Mouse (Mus musculus) stomach, embryonic 16.5 days (tissue): ENCODE data around the gene Carmil1. TPM values are rescaled to one million over a fixed set of nuclear protein-coding genes. Genes with fewer than 3 reads are reported as not detected.

Experiments
- ATAC-seq: fragments of 200-750 bp; cut with Nextera tagmentation; 2 replicates; pipeline ENCODE4 v1.8.0; 2017; ENCODE audit warnings: moderate number of reproducible peaks, moderate TSS enrichment; ENCODE audit not compliant: insufficient read depth, low FRiP score
- H3K27ac ChIP-seq: fragments of 300-500 bp; sonication (generic); 2 replicates; pipeline ENCODE4 v1.5.1; 2014; ENCODE audit warnings: low read length
- H3K27me3 ChIP-seq: fragments of 300-500 bp; sonication (generic); 2 replicates; pipeline ENCODE4 v1.6.1; 2014; ENCODE audit warnings: low read length, control low read depth, mixed read lengths; ENCODE audit not compliant: control insufficient read depth, insufficient read depth
- H3K36me3 ChIP-seq: fragments of 300-500 bp; sonication (generic); 2 replicates; pipeline ENCODE4 v1.6.1; 2014; ENCODE audit warnings: low read length; ENCODE audit not compliant: control insufficient read depth, insufficient read depth
- H3K4me1 ChIP-seq: fragments of 300-500 bp; sonication (generic); 2 replicates; pipeline ENCODE4 v1.6.1; 2014; ENCODE audit warnings: low read length, control low read depth, mixed read lengths; ENCODE audit not compliant: control insufficient read depth, insufficient read depth
- H3K4me2 ChIP-seq: fragments of 300-500 bp; sonication (generic); 2 replicates; pipeline ENCODE4 v1.6.1; 2014; ENCODE audit warnings: low read depth, low read length, mixed read lengths
- H3K4me3 ChIP-seq: fragments of 300-500 bp; sonication (generic); replicated peaks from 2 replicates; pipeline ENCODE4 v1.5.1; 2014; ENCODE audit warnings: mild to moderate bottlenecking, low read length
- H3K9ac ChIP-seq: fragments of 300-500 bp; sonication (generic); 2 replicates; pipeline ENCODE4 v1.6.1; 2014; ENCODE audit warnings: low read length
- H3K9me3 ChIP-seq: fragments of 300-500 bp; sonication (generic); replicated peaks from 2 replicates; pipeline ENCODE4 v1.6.1; 2016; ENCODE audit warnings: low read length, control low read depth; ENCODE audit not compliant: control insufficient read depth
- WGBS: fragments of 180-500 bp; shearing (Covaris S2); extraction: QIAGEN DNeasy Blood & Tissue Kit; methylation state at CpG from one replicate; pipeline ENCODE4 v1.1.7; 2014; 5-methylcytosine and 5-hydroxymethylcytosine counted together
- polyA plus RNA-seq: library from polyadenylated mRNA; unstranded; fragments of >200 nt; fragmentation: Nextera tagmentation; extraction: Ambion mirVana; gene quantifications from 2 replicates; pipeline ENCODE4 v1.2.1, GENCODE M21; 2015

Carmil1 gene
- polyA plus RNA-seq, 1 experiment from 2014 or later = 41.6 TPM

DNA sequence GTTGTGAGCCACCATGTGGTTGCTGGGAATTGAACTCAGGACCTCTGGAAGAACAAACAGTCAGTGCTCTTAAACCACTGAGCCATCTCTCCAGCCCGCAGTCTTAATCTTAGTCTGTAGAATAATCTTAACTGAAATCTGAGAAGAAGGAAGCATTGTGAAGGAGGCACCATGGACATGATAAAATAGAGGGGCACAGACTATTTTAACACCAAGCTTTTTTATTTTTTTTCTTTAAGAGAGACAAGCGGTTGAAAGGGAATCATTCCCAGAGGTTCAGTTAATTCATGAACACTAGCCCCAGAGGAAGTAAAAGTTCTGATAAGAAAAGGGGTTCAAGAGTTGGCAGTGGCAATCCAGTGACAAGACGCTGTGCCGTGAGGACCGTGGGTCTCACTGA, 15.8 kb downstream of the Carmil1 start:
- no peak overlapping the region for H3K4me3 ChIP-seq

DNA sequence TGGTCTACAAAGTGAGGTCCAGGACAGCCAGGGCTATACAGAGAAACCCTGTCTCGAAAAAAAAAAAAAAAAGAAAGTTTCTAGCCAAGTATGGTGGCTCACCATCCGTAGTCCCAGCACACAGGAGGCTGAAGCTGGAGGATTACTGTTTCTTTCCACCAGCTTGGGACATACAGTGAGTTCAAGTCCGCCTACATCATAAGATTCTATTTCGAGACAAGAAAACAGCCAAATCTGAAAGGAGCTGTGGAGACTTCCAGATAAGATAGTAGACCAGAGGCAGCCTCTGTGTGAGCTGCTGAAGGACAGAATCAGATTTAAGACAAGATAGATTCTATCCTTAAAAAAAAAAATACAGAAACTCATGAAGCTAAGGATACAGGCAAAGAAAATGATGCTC, 17.0 kb downstream of the Carmil1 start:
- WGBS = 85% methylated on average over 4 of the region's 4 CpGs

More for the DNA sequence above, 15.8 kb downstream of the Carmil1 start:
- Histone ChIP-seq H3K4me1 (peaks cover 9% of the 10 kb centered on the region), H3K9ac (no peak overlapping the region), H3K4me2 (no peak overlapping the region), H3K36me3 (no peaks in the 10 kb centered on the region), H3K9me3 (no peaks in the 10 kb centered on the region), H3K27me3 (no peaks in the 10 kb centered on the region), H3K27ac (no peak overlapping the region)
- ATAC-seq = no peak
- 89% methylated on average over 5 of the region's 5 CpGs for WGBS

DNA sequence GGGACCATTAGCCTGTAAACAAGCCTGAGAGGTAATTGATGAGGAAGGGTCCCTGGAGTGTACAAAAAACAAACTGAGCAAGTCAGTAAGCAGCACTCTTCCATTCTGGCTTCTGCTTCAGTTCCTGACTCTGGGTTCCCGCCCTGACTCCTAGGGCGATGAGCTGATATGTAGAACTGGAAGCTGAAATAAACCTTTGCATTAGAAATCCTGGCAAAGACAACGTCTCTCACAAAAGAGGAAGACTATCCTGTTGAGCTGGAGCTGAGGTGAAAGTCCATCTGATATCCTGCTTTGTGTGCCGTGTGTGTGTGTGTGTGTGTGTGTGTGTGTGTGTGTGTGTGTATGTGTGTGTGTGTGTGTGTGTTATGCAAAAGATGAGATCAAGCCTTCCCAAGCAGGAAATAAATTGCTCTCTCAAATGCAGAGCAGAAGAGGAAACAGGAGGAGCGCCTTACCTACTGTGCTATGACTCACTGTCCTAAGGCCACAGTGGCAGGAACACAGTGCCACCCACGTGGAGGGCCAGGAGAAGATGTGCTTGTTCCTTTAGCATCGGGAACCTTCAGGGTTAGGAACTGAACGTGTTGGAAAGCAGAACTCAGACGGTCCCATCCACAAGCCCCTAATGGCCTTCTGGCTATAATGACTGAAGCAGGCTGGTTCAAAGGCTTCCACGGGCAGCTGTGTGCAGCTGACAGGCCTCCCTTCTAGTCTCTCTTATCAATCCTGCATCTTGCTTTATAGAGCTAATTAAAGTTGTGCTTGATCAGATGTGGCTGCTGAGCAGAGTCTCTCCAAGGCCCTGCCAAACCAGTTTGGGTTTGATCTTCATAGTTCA, 19.6 kb downstream of the Carmil1 start:
- 55% methylated on average over 10 of the region's 10 CpGs for WGBS
- peak overlapping the region; percentile 68 for H3K27ac ChIP-seq
- H3K4me3 ChIP-seq = no peak overlapping the region
- ATAC-seq = peak; percentile 82; the same call in 1 of the 2 replicates
- H3K36me3 ChIP-seq = no peaks in the 10 kb centered on the region
- H3K9ac ChIP-seq = peak overlapping the region; percentile 27; the same call in 1 of the 2 replicates
- no peaks in the 10 kb centered on the region for H3K9me3 ChIP-seq
- H3K4me2 ChIP-seq = no peak overlapping the region
- H3K4me1 ChIP-seq = peaks cover 19% of the 10 kb centered on the region
- H3K27me3 ChIP-seq = no peaks in the 10 kb centered on the region

More for the DNA sequence above, 17.0 kb downstream of the Carmil1 start:
- no peak for ATAC-seq
- H3K27me3 ChIP-seq = no peaks in the 10 kb centered on the region
- no peak overlapping the region for H3K4me3 ChIP-seq
- H3K27ac ChIP-seq = no peak overlapping the region
- peaks cover 9% of the 10 kb centered on the region for H3K4me1 ChIP-seq
- H3K36me3 ChIP-seq = no peaks in the 10 kb centered on the region
- H3K4me2 ChIP-seq = no peak overlapping the region
- no peaks in the 10 kb centered on the region for H3K9me3 ChIP-seq
- no peak overlapping the region for H3K9ac ChIP-seq

DNA sequence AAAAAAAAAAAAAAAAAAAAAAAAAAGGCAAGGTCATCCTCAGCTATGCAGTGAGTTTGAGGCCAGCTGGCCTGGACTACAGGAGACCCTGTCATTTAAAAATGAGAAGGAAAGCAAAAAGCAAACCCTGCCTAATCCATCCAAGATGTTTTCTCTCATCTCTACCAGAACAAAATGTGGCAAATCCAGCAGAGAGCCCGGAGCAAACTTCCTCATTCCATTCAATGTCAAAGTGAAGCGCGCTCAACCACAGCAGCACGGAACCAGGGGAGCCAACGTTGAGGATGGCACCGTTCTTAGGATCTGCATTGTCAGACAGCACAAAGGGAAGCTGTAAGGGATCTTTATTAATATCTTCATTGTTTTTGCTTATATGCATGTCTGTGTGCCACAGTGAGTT, 22.8 kb downstream of the Carmil1 start:
- peaks cover 23% of the 10 kb centered on the region for H3K4me1 ChIP-seq
- no peak overlapping the region for H3K4me3 ChIP-seq
- no peak overlapping the region for H3K27ac ChIP-seq
- H3K9ac ChIP-seq = no peak overlapping the region
- no peaks in the 10 kb centered on the region for H3K9me3 ChIP-seq
- 62% methylated on average over 6 of the region's 6 CpGs for WGBS
- H3K4me2 ChIP-seq = no peak overlapping the region
- H3K36me3 ChIP-seq = no peaks in the 10 kb centered on the region
- ATAC-seq = no peak
- no peaks in the 10 kb centered on the region for H3K27me3 ChIP-seq

DNA sequence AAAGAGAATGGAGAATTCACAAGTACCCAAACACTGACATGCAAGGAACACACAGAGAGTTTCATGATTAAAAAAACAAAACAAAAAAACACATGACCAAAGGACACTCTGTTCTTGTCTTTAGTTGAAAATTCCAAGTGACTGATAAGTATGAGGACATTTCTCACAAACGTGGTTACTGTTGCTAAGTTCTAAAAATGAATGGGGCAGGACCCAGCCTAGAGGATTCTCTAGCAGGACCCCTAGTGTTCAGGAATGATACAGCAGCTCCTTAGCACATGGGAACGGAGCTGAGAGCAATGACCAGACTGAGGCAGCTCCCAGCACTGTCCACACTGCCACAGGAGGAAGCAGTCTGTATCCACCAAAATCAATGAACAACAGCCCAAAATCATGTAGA, 26.6 kb downstream of the Carmil1 start:
- no peaks in the 10 kb centered on the region for H3K27me3 ChIP-seq
- 23% methylated on average over 2 of the region's 2 CpGs for WGBS
- peaks cover 23% of the 10 kb centered on the region; the same call in 1 of the 2 replicates for H3K4me1 ChIP-seq
- ATAC-seq = peak; percentile 68
- H3K4me2 ChIP-seq = no peak overlapping the region
- H3K27ac ChIP-seq = no peak overlapping the region
- no peak overlapping the region for H3K4me3 ChIP-seq
- H3K36me3 ChIP-seq = no peaks in the 10 kb centered on the region
- H3K9me3 ChIP-seq = no peaks in the 10 kb centered on the region
- H3K9ac ChIP-seq = no peak overlapping the region

DNA sequence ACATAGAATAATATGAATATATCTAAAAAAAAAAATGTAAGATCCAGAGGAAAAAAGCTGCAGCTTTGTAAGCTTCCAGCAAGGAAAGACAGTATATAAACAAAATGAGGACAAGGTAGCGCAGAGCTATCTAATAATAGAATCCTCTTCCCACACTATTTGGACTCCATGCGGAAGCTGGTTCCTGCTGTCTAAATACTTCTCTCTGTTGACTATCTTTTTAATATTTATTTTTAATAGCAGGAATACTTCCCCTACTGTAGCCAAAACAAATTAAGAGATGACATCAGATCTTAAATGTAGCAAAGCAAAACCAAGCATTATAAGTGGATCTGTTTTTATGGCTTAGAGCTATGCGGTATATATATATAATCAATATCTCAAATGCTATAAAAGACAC, 27.0 kb downstream of the Carmil1 start:
- no peak for ATAC-seq
- no peaks in the 10 kb centered on the region for H3K9me3 ChIP-seq

DNA sequence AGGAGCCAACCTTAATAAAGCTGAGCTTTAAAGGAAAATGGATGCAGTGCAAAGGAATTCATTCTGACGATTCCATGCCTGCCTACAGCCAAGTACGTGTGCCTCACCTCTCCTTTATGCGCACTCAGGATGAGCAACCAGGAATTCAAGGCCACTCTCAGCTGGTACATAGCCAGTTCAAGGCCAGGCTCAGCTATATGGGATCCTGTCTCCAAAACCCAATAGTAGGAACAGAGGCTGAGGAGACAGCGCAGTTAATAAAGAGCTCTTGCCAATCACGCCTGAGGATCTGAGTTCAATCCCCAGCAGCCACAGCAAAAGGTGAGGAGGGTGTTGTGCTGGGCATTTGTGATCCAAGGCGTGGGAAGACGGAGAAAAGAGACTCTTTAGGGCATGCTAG, 29.4 kb downstream of the Carmil1 start:
- no peak overlapping the region for H3K4me2 ChIP-seq
- H3K9me3 ChIP-seq = no peaks in the 10 kb centered on the region
- peaks cover 17% of the 10 kb centered on the region; the same call in 1 of the 2 replicates for H3K4me1 ChIP-seq
- no peaks in the 10 kb centered on the region for H3K36me3 ChIP-seq
- no peak for ATAC-seq
- no peak overlapping the region for H3K4me3 ChIP-seq
- 87% methylated on average over 7 of the region's 7 CpGs for WGBS
- no peak overlapping the region for H3K27ac ChIP-seq
- H3K9ac ChIP-seq = no peak overlapping the region
- H3K27me3 ChIP-seq = no peaks in the 10 kb centered on the region

More for the DNA sequence above, 27.0 kb downstream of the Carmil1 start:
- H3K27me3 ChIP-seq = no peaks in the 10 kb centered on the region
- H3K9ac ChIP-seq = no peak overlapping the region
- no peak overlapping the region for H3K4me3 ChIP-seq
- peaks cover 23% of the 10 kb centered on the region; the same call in 1 of the 2 replicates for H3K4me1 ChIP-seq
- WGBS = 70% methylated on average over 3 of the region's 3 CpGs
- no peak overlapping the region for H3K4me2 ChIP-seq
- H3K36me3 ChIP-seq = no peaks in the 10 kb centered on the region
- H3K27ac ChIP-seq = no peak overlapping the region

DNA sequence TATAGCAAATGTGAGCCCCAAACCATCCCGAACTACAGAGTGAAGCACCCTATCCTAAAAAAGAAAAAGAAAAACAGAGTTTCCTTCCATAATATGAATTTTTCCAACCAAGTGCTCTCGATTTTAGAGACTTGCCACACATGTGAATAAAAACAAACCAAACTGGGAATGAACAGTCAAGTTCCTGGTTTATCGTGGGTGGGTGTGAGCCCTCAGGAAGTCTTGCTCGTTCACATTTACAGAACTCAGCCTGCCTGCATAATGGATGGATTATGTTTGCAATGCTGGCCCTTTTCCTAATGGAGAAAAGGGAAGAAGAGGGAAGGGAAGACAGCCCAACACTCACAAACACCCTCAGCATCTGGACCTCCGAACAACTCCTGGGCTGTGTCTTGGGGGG, 32.7 kb downstream of the Carmil1 start:
- Histone ChIP-seq H3K4me3 (no peak overlapping the region), H3K4me1 (peaks cover 20% of the 10 kb centered on the region), H3K9ac (no peak overlapping the region), H3K27ac (peak overlapping the region; percentile 44; the same call in 1 of the 2 replicates), H3K4me2 (no peak overlapping the region), H3K36me3 (no peaks in the 10 kb centered on the region), H3K9me3 (no peaks in the 10 kb centered on the region), H3K27me3 (no peaks in the 10 kb centered on the region)
- 58% methylated on average over 5 of the region's 5 CpGs for WGBS
- ATAC-seq = no peak

DNA sequence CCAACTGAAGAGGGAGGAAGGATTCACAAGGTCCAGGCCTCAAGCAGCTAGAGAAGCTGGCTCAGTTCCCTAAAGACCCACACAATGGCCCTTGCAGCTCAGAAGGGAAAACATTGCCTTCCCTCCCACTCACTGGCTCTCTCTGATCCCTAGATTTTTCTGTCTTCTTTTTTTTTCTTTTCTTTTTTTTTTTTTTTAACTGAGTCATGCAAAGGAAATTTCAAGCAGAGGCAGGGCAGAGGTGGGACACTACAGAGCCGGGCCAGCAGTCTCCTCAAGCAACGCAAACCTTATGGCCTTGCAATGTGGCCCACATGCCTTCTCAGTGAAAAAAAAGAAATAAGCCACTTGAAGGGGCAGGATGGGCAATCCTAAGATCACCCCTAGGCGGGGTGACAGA, 33.2 kb downstream of the Carmil1 start:
- H3K4me3 ChIP-seq = no peak overlapping the region
- H3K4me1 ChIP-seq = peaks cover 25% of the 10 kb centered on the region
- no peaks in the 10 kb centered on the region for H3K36me3 ChIP-seq
- H3K4me2 ChIP-seq = no peak overlapping the region
- H3K27me3 ChIP-seq = no peaks in the 10 kb centered on the region
- peak overlapping the region; percentile 44; the same call in 1 of the 2 replicates for H3K27ac ChIP-seq
- no peak overlapping the region for H3K9ac ChIP-seq
- ATAC-seq = no peak
- WGBS = 62% methylated on average over 3 of the region's 3 CpGs
- no peaks in the 10 kb centered on the region for H3K9me3 ChIP-seq
